ENCODE assay signal across 9 mouse cellular contexts in the genomic region with DNA sequence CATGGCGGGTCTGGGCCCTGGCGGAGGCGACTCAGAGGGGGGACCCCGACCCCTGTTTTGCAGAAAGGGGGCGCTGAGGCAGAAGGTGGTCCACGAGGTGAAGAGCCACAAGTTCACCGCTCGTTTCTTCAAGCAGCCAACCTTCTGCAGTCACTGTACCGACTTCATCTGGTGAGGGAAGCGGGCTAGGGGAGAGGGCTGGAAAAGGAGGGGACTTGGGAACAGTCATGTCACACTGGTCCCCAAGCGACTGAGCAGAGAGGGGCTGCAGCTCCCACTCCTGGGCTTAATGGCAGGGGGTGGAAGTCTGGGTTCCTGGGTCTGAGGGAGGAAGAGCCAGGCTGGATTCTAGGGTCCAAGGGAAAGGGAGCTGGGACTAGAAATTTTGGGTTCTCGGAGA. TPM values are rescaled to one million over a fixed set of nuclear protein-coding genes. Genes with fewer than 3 reads are reported as not detected.
A peak's percentile ranks its signal among the peaks of the same experiment; 100 is the strongest.
DNase-seq lines count a peak whose midpoint lies in the region; ATAC-seq and TF ChIP-seq lines count a peak whose summit lies in the region.
"Had no signal": no experiment of that assay in that cellular context is flagged by ENCODE, and none has a peak within 500 bp of the region (broad histone marks: within the 10 kb centered on the region; RNA-seq: fewer than 3 reads in every experiment).

No protein-coding gene starts in this region.

- peaks cover 53% of the 10 kb centered on the region for H3K27me3 ChIP-seq in heart, embryonic 13.5 days (replicated peaks)
- H3K27me3 ChIP-seq in heart, embryonic 16.5 days (ENCODE audit: control insufficient read depth, insufficient read depth, low read length), result peaks cover 14% of the 10 kb centered on the region
- H3K27me3 ChIP-seq in liver, postnatal 0 days (ENCODE audit: insufficient read depth, low read length), result peaks cover 32% of the 10 kb centered on the region

- H3K4me2 ChIP-seq in heart, embryonic 13.5 days, result peak overlapping the region; percentile 87
- peak overlapping the region; percentile 75 for H3K4me2 ChIP-seq in heart, embryonic 16.5 days (ENCODE audit: low read depth, low read length)
- H3K4me2 ChIP-seq in liver, postnatal 0 days (ENCODE audit: low read depth, low read length), result peak overlapping the region; percentile 64

- peaks cover 19% of the 10 kb centered on the region for H3K36me3 ChIP-seq in heart, embryonic 13.5 days
- H3K36me3 ChIP-seq in heart, embryonic 16.5 days (ENCODE audit: control insufficient read depth, insufficient read depth), result peaks cover 14% of the 10 kb centered on the region
- H3K36me3 ChIP-seq in liver, postnatal 0 days (replicated peaks; ENCODE audit: insufficient read depth, low read length), result peaks cover 3% of the 10 kb centered on the region; the same call in 1 of the 2 replicates

- H3K9ac ChIP-seq in heart, embryonic 13.5 days, result peak overlapping the region; percentile 73
- peak overlapping the region; percentile 59 for H3K9ac ChIP-seq in heart, embryonic 16.5 days (ENCODE audit: low read length)
- H3K9ac ChIP-seq in liver, postnatal 0 days (replicated peaks), result 0 out of 2 replicates have a peak overlapping the region, but pooled peaks have one; percentile 34

- DNase-seq in heart, postnatal 25 days (ENCODE audit: low spot score), result no peak
- DNase-seq in MN1 (ENCODE audit: low spot score), result peak; percentile 15
- no peak for DNase-seq in liver, postnatal 0 days
- DNase-seq in cerebellum, adult 18-20 months, result no peak
- no peak for DNase-seq in adrenal gland, postnatal 10 days
- DNase-seq in frontal cortex, adult 2 months (ENCODE audit: extremely low spot score in 1 of 2, low spot score in 1 of 2), result no peak

- H3K9me3 ChIP-seq in heart, embryonic 13.5 days, result no peaks in the 10 kb centered on the region
- no peaks in the 10 kb centered on the region for H3K9me3 ChIP-seq in heart, embryonic 16.5 days (replicated peaks; ENCODE audit: control insufficient read depth, low read length)
- H3K9me3 ChIP-seq in liver, postnatal 0 days (ENCODE audit: low read length), result no peaks in the 10 kb centered on the region

- peak overlapping the region; percentile 52 for H3K4me3 ChIP-seq in heart, embryonic 13.5 days
- peak overlapping the region; percentile 46 for H3K4me3 ChIP-seq in heart, embryonic 16.5 days (ENCODE audit: low read length)
- peak overlapping the region; percentile 36 for H3K4me3 ChIP-seq in liver, postnatal 0 days (ENCODE audit: low read depth, low read length)

- no peak for ATAC-seq in heart, embryonic 13.5 days (ENCODE audit: extremely low read depth, insufficient number of reproducible peaks, low FRiP score, low TSS enrichment)
- ATAC-seq in heart, embryonic 16.5 days (replicated peaks; ENCODE audit: extremely low read depth, insufficient read depth, low FRiP score), result no peak
- no peak for ATAC-seq in liver, postnatal 0 days

- 8% methylated on average over 12 of the region's 12 CpGs for WGBS in heart, embryonic 13.5 days
- 4% methylated on average over 12 of the region's 12 CpGs for WGBS in heart, embryonic 16.5 days
- WGBS in liver, postnatal 0 days (ENCODE audit: insufficient replicate concordance), result 8% methylated on average over 12 of the region's 12 CpGs

- no peak overlapping the region for H3K27ac ChIP-seq in heart, embryonic 13.5 days (replicated peaks)
- no peak overlapping the region for H3K27ac ChIP-seq in heart, embryonic 16.5 days (ENCODE audit: low read length)
- H3K27ac ChIP-seq in liver, postnatal 0 days (ENCODE audit: low read depth), result no peak overlapping the region

- no peak for TF ChIP-seq CTCF in liver, postnatal 0 days (IDR thresholded peaks at IDR 0.05; ENCODE audit: low read depth)

- peaks cover 51% of the 10 kb centered on the region for H3K4me1 ChIP-seq in heart, embryonic 13.5 days
- peaks cover 32% of the 10 kb centered on the region for H3K4me1 ChIP-seq in heart, embryonic 16.5 days (ENCODE audit: control insufficient read depth, insufficient read depth, low read length)
- peaks cover 27% of the 10 kb centered on the region for H3K4me1 ChIP-seq in liver, postnatal 0 days (ENCODE audit: insufficient read depth)

- TF ChIP-seq EP300 in liver, postnatal 0 days (IDR thresholded peaks at IDR 0.05; ENCODE audit: low read depth), result no peak

- intact Hi-C loops in heart, postnatal 25 days (cut with DNase I), result loop anchor here (2.0 to 5.0 kb wide), 3 partner anchors 36 to 81 kb away; no protein-coding TSS in a partner anchor

RNA-seq across cellular contexts. Expression of gene Prkcg, which starts 14.8 kb away (rescaled TPM):
- polyA plus RNA-seq in heart, embryonic 13.5 days (2015; fragmentation: Nextera tagmentation; extraction: Ambion mirVana), result 0.04 and 0.13 TPM in 2 replicates
- 1 to 10 TPM; 1.3 to 3.1 TPM for total RNA-seq in heart, postnatal 25 days (2021)
- polyA plus RNA-seq in heart, embryonic 16.5 days (2015; fragmentation: Nextera tagmentation; extraction: Ambion mirVana), result 0.32 and 0.33 TPM in 2 replicates
- polyA plus RNA-seq in liver, postnatal 0 days (2015; fragmentation: Nextera tagmentation; extraction: Ambion mirVana), result 0.04 and 0.09 TPM in 2 replicates
- total RNA-seq in adrenal gland, postnatal 10 days (2021), result 1 to 10 TPM; 1.6 to 2.6 TPM
- 152 and 157 TPM in 2 replicates for polyA plus RNA-seq in frontal cortex, adult 2 months (2012; rRNA removed)
- total RNA-seq: common myeloid progenitor, adult 5-6 weeks had no signal

RNA-seq across cellular contexts. Expression of gene Myadm, which starts 14.9 kb away (rescaled TPM):
- polyA plus RNA-seq in heart, embryonic 13.5 days (2015; fragmentation: Nextera tagmentation; extraction: Ambion mirVana), result 159 and 162 TPM in 2 replicates
- total RNA-seq in heart, postnatal 25 days (2021), result 100 to 1,000 TPM; 157 to 191 TPM
- polyA plus RNA-seq in heart, embryonic 16.5 days (2015; fragmentation: Nextera tagmentation; extraction: Ambion mirVana), result 220 and 238 TPM in 2 replicates
- 38.6 and 40.7 TPM in 2 replicates for polyA plus RNA-seq in liver, postnatal 0 days (2015; fragmentation: Nextera tagmentation; extraction: Ambion mirVana)
- 100 to 1,000 TPM; 110 to 126 TPM for total RNA-seq in adrenal gland, postnatal 10 days (2021)
- 52.0 and 53.3 TPM in 2 replicates for polyA plus RNA-seq in frontal cortex, adult 2 months (2012; rRNA removed)

RNA-seq across cellular contexts. Expression of gene Cacng7, which starts 29.0 kb away (rescaled TPM):
- polyA plus RNA-seq in heart, embryonic 13.5 days (2015; fragmentation: Nextera tagmentation; extraction: Ambion mirVana), result 0.19 and 0.51 TPM in 2 replicates
- 1 to 10 TPM; 3.5 to 4.3 TPM for total RNA-seq in heart, postnatal 25 days (2021)
- polyA plus RNA-seq in heart, embryonic 16.5 days (2015; fragmentation: Nextera tagmentation; extraction: Ambion mirVana), result 0.16 TPM in 1 of 2 replicates, not detected in the other
- 0.12 and 0.13 TPM in 2 replicates for polyA plus RNA-seq in liver, postnatal 0 days (2015; fragmentation: Nextera tagmentation; extraction: Ambion mirVana)
- total RNA-seq in adrenal gland, postnatal 10 days (2021), result 1 to 10 TPM; 8.8 to 9.4 TPM
- 253 and 329 TPM in 2 replicates for polyA plus RNA-seq in frontal cortex, adult 2 months (2012; rRNA removed)
- total RNA-seq: common myeloid progenitor, adult 5-6 weeks had no signal

RNA-seq across cellular contexts. Expression of gene Nlrp12, which starts 54.2 kb away (rescaled TPM):
- polyA plus RNA-seq in heart, embryonic 13.5 days (2015; fragmentation: Nextera tagmentation; extraction: Ambion mirVana), result not detected in 2 replicates
- not detected for total RNA-seq in heart, postnatal 25 days (2021)
- polyA plus RNA-seq in heart, embryonic 16.5 days (2015; fragmentation: Nextera tagmentation; extraction: Ambion mirVana), result not detected in 2 replicates
- polyA plus RNA-seq in liver, postnatal 0 days (2015; fragmentation: Nextera tagmentation; extraction: Ambion mirVana), result 4.2 and 5.1 TPM in 2 replicates
- 1 to 10 TPM in 1 of 2 experiments, under 1 TPM in 1; 0.15 to 1.0 TPM for total RNA-seq in adrenal gland, postnatal 10 days (2021)
- polyA plus RNA-seq in frontal cortex, adult 2 months (2012; rRNA removed), result 0.02 and 0.06 TPM in 2 replicates

Comparison
In these comparisons a context has a peak if more than half of its experiments do, and no peak if none do; other contexts are left out.
1. RNA of gene Prkcg, which starts 14.8 kb away (polyA plus RNA-seq): 152 to 157 TPM in frontal cortex, adult 2 months; 0.32 to 0.33 TPM in heart, embryonic 16.5 days, 0.04 to 0.09 TPM in liver, postnatal 0 days and 0.04 to 0.13 TPM in heart, embryonic 13.5 days; every median in the first group is over 100 times any median in the second.
2. RNA of gene Cacng7, which starts 29.0 kb away (polyA plus RNA-seq): 253 to 329 TPM in frontal cortex, adult 2 months; 0.19 to 0.51 TPM in heart, embryonic 13.5 days, 0.16 TPM in heart, embryonic 16.5 days and 0.12 to 0.13 TPM in liver, postnatal 0 days; every median in the first group is over 100 times any median in the second.
3. Peak in every context shown above with its lines, with median percentiles within 50 percentile points of each other: H3K4me2 ChIP-seq, H3K4me3 ChIP-seq and H3K9ac ChIP-seq.